Mouse (Mus musculus) C2C12 (cell line): ENCODE measurements around the gene Eps15l1.

ENCODE experiments used
- MAX ChIP-seq: IDR thresholded peaks from one replicate; pipeline ENCODE4 v1.6.1; 2011; ENCODE audit warnings: mild to moderate bottlenecking, control low read depth
- USF1 ChIP-seq: IDR thresholded peaks from one replicate; pipeline ENCODE4 v1.6.1; 2011; ENCODE audit warnings: low read depth, mild to moderate bottlenecking, control low read depth, moderate library complexity

DNA sequence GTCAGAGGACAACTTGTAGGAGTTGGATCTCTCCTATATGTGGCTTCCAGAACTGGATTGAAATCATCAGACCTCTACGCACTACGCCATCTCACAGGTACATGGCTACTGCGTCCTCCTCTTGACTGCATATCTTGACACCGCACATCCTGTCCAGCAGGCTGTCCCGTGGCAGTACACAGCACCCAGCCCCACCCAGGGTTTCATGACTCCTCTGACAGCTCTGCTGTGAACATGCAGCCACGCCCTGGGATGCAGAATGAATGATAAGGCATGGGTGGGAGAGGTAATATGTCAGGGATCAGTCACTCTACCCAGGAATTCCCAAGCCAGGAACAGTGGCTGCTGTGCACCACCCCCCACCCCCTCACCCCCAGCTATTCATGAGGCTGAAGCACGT, 7.4 kb downstream of the Eps15l1 start:
- TF ChIP-seq MAX (no peak), USF1 (no peak)
